Mouse (Mus musculus): Measurements from ENCODE around the gene Zmiz1.

The Zmiz1 gene

DNA sequence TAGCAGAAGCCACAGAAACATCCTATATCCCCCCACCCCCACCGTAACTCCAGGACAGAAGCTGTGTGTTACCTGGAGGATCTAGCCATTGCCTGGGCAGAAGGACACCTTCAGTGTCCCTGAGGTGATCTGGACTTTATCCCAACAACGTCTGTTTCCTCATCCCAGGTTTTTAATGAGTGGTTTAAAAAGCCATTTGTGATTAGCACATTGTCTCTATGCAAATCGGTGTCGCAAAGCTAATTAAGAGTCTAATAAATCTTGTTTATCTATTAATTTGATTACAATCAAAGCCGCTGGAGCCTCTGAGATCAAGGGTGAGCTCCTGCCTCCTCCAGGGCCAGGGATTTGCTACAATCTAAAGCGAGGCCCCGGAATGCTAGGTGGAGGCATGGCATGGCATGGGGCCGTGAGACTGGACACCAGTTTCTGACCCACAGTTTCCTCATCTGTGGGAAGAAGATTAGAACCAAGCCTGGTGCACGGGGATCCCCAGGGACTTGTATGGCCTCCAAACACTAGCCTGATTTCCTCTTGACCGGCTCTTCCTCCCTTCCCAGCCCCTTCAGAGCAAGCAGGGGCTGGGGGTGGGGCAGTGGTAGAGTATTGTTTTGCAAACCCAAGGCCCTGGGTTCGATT is 180.3 kb downstream of the Zmiz1 start:
- no peak for DNase-seq (ENCODE audit: low spot score in 2 of 2)

DNA sequence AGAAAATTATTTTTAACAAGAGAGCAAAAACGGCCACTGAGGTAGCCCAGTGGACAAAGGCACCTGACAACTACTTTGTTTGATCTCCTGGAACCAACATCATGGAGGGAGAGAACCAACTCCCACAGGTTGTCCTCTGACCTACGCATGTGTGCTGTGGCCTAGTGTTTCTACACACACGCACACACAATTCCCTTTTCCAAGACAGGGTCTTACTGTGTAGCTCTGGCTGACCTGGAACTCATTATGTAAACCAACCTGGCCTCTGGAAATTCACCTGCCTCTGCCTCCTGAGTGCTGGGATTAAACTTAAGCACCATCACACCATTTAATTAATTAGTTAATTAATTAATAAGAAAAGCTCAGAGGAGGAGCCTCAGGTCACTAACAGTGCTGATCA is 181.0 kb downstream of the Zmiz1 start:
- DNase-seq (ENCODE audit: low spot score in 2 of 2): no peak

DNA sequence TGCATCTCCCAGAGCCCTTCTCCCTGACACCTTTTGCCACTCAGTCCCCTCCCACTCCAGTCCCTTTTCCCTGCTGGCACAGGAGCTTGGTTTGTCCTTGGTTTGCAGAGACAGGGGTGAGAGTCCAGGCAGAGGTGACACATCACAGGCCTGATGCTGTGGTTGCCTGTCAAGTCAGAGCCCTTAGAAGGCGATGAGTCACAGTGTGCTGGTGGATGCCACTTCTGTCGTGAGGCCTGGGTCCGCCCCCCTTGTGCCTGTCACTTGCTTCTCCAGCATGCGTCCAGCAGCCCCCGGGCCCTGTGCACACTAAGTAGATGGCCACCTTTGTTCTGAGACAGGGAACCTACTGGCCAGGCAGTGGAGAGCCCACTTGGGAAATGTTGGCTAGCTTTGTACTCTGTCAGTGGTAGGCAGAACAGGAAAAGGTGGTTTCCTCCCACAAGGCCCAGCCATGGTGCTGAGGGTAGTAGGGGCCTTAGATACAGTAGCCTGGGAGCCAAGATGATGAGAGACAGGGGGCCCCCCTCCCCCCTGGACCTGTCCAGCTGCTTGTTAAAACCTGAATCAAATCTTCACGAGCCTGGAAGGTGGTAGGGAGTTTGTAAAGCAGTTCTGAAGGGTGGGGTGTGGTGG is 181.6 kb downstream of the Zmiz1 start:
- no peak for DNase-seq (ENCODE audit: low spot score in 2 of 2)

DNA sequence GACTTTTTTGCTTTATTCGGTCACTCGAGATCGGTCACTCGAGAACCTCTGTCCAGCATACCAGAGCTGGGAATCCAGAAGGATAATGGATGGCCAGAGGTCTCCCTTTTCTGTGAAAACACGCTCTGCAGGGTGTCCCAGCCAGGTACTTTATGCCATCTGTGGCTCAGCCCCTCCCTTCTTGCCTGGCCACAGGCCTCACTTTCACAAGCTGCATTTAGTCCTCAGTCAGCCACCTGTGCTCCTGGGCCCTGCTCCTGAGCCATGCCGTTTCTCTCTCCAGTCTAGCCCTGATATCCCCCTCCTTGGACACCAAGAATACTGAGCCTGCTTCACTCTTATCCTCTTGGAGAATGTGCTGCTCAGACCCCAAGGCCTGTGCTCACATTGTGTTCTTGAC is 182.1 kb downstream of the Zmiz1 start:
- DNase-seq (ENCODE audit: low spot score in 2 of 2): no peak

DNA sequence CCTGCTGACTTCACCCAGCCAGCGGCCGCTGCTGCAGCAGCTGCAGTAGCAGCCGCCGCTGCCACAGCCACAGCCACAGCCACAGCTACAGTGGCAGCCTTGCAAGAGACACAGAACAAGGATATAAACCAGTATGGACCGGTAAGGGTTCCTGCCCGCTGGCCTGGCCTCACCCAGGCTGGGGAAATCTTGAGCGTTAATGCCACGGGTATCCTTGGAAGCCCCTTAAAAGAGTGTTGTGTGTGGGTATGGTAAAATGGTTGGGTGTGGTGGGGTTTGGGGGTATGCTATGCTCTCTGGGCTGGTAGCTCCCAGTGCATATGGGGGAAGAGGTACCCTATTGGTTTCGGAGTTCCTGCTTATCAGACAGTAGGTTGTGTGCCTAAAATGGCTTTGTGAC is 186.7 kb downstream of the Zmiz1 start:
- no peak for DNase-seq (ENCODE audit: low spot score in 2 of 2)

DNA sequence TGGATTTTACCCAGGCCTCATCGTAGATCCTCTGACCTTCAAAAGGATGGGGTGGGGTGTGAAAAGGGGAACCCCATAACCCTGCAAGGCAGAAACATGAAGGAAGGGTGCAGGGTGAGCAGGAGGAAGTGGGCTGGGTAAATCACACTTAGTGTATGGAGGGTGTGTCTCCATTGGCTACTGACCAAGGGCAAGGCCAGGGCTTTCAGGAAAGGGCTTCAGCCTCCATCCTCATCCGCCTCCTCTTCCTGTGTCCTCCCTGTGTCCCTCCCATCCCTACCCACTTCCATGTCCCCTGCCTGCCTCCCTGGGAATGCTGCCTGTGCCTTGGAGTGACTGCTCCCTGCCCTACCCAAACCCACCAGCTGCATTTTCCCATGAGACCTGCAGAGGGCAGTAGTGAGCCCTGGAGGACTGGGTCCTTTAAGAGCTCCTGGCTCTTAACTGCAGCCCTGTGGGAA is 187.2 kb downstream of the Zmiz1 start:
- peak; percentile 45 to 54 for DNase-seq (ENCODE audit: low spot score in 2 of 2)

DNA sequence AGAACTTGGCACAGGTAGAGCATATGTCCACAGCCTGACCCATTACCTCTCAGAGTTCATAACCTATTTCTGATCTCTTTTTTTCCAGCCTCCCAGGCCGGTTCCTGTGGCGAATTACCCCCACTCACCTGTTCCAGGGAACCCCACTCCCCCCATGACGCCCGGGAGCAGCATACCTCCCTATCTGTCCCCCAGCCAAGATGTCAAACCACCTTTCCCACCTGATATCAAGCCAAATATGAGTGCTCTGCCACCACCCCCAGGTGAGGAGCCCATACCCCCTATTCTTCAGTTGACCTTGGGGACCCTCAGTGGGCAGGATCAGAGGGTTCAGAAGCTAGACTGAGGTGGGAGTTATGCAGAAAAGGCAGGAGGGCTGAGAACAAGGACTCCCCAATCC is 192.1 kb downstream of the Zmiz1 start:
- DNase-seq (ENCODE audit: low spot score in 2 of 2): no peak

DNA sequence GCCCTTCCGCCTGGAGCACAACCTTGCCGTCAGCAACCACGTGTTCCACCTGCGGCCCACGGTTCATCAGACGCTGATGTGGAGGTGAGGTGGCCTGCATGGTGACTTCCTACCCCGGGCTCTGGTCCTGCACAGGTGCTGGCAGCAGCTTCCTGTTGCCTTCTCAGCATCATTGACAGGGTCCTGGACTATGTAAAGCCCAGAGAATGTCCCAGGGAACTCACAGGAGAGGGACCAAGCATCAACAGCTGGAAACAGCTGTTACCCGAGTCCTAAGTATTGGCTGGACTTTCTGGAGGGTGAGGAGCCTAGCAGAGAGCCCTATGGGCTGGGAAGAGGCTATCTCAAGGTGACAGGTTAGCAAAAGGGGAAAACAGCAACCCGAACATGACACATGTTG is 192.9 kb downstream of the Zmiz1 start:
- DNase-seq (ENCODE audit: low spot score in 2 of 2): no peak

DNA sequence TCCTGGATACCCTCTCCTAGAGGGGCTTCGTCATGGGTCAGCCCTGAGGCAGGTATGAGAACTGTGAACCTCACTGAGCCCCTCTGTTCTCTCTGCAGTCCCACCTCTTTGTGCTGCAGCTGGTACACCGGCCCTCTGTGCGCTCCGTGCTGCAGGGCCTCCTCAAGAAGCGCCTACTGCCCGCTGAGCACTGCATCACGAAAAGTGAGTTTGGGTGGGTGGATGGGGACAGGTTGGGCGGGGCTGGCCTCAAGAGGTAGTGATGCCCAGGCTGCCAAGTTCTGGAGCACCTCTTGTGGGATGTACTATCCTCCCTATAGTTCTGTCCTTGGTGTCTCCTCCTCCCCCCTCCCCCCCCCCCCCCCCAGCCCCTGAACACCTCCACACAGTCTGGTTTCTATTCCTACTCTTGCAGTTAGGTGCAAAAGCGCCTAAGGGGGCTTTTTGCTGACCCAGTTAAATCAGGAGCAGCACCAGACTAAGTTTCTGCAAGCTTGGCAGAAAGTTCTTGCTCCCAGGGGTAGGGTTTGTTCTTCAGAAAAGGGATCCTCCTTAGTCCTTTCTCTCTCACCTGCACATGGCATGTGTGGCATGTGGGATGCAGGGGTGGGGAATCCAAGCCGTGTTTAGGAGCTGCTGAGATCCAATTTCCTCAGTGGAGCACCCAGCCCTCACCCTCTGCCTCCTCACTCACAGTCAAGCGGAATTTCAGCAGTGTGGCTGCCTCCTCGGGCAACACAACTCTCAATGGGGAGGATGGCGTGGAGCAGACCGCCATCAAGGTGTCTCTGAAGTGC is 195.6 kb downstream of the Zmiz1 start:
- DNase-seq (ENCODE audit: low spot score in 2 of 2): no peak

DNA sequence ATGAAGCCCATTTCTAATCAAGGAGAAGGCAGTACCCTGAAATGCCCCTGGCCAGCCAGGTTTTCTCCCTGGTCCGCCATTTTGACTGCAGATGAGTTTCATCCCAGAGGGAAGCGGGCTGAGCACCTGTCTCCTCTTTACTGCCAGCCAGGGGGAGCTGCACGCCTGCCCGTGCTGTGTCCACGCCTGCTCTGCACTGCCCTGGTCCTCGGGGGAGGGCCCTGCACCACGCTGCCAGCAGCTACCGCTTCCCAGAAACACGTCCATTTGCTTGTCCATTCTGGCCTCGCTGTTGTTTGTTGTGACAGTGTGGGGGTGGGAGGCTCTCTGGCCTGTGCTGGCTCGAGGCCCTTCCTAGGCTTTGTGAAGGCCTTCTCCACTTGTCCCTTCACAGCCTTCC is 201.7 kb downstream of the Zmiz1 start:
- no peak for DNase-seq (ENCODE audit: low spot score in 2 of 2)

DNA sequence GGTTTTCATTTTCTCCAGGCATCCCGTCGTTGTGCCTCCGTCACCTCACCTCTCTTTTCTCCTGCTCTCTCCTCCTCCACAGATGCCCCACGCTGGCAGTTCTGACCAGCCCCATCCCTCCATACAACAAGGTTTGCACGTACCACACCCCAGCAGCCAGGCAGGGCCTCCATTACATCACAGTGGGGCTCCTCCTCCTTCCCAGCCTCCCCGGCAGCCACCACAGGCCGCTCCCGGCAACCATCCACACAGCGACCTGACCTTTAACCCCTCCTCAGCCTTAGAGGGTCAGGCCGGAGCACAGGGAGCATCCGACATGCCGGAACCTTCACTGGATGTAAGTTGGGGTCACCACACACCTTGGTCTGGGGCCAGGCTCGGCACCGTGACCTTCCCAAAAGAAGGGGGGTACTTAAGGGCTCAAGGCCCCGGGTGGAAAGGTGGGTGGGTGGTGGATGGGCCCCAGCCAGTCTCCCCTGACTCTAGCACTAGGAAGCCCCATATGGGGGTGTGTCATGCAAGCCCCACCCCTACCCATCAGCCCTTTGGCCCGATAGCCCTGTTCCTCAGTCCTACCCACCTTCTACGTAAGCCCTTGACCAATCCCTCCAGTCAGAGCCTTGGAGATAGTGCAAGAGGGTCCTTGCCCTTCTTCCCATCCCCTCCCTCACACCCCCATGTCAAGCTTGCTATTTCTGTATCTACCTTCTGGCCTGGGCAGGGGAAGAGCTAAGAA is 202.4 kb downstream of the Zmiz1 start:
- no peak for DNase-seq (ENCODE audit: low spot score in 2 of 2)

DNA sequence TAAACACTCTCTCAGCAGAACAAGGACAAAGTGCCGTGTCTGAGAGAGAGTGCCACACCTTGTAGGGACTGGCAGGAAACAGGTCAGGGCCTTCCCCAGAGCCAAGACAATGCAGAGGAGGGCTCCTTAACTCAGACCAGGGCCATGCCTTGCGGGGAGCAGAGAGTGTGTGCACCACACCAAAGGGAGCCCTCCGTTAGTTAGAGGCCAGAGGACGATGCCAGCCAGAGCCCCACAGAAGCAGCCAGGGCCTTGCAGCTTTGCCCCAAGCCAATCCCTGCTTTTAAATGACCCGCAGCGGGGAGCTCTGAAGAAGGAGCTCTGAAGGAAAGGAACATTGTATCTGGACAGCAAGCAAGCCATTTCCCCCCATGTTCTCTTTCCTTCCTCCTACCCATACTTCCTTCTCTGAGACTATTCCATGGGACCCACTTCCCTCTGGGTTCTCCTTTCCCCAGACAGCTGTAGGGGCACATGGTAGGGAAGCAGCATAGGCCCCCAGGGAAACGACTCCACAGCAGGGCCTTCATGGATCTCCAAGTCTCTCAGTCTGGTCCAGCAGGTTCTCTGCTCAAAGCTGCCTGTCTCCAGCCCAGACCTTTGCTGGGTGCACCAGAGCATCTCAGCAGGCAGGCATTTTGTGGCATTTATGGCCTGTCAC is 204.8 kb downstream of the Zmiz1 start:
- DNase-seq (ENCODE audit: low spot score in 2 of 2): no peak

DNA sequence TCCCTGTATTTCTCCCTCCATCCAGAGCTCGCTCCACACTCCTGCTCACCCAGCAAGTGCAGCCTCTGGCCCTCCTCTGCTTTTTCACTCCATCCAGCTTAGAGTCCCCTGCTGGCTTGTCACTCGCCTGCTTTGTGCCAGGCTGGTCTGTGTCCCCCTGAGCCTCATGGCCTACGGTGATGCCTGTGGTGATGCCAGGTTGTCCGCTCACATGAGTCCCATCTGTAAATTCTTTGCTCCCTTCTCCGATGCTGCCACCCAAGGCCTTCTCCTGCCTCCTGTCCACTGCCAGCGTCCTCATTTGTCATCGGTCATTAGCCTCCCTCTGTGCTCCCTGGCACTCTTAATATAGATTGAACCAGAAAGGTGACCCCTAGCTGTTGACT is 205.3 kb downstream of the Zmiz1 start:
- no peak for DNase-seq (ENCODE audit: low spot score in 2 of 2)

DNA sequence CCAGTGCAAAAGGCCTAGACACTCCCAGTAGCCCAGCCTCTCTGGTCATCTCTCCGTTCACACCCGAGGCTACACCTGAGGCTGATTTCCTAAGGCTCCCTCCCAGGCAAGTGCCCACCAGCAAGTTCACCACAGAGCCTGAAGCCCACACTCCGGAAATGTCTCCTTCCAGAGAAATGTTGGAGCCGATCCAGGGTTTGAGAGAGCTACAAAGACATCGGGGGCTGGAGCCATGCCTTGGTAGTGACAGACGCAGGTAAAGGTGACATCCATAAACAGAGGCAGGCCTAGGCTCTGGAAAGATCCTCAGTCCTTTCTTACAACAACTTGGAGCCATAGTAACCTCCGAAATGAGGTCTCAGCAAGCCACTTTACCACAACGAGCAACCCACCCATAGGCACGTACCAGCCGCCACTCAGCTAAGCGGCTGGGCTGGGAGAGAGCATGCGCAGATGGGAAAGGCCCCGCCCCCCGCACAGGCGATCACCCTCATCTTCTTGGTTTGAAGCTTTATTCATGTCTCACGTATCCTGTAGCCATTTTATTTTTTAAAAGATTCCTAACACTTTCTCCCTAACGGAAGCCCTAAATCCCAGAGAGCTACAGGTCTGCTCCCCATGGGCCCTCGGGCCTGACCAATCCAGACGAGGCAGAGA is 206.5 kb downstream of the Zmiz1 start:
- no peak for DNase-seq (ENCODE audit: low spot score in 2 of 2)

DNA sequence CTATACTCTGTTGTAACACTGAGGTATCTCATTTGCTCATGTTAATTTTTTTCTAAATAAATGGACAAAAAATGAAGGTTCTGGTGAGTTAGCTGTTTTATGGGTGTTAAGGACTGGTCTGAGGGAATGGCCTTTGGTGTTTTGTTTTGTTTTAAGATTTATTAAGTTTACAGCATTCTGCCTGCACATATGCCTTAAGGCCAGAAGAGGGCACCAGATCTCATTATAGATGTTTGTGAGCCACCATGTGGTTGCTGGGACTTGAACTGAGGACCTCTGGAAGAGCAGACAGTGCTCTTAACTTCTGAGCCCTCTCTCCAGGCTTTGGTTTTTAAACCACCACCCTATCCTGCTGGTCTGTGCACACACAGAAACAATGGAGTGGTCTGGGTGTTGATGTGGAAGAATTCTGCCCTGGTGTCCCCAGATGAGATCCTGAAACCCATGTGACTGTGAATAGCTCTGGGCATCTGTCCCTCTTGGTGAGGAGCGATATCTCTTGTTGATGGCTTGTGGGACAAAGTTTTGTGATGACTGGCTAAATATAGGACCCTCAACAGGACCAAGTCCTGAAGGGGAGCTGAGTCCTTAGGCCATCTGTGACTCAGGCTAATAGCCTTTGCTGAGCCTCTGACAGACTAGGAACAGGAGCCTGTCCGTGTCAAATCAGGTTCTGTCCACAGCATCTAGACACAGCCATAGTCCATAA is 207.8 kb downstream of the Zmiz1 start:
- DNase-seq (ENCODE audit: low spot score in 2 of 2): no peak

DNA sequence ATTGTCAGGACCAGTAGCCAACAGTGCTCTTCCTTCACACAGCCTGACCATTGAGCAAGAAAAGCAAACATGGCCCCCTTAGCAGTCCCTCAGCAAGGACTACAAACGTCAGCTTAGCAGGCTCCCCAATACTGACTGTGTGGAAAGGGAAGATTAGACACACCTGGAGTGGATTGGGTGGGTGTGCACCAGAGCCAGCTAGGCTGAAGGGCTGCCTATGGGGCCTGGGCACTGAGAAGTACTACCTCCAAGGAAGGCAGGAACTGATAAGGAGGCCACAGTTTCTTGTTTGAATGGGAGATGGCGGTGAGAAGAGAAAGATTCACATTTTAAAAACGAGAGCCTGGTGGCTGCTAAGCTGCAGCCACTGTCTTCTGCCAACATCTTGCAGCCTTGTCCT is 208.6 kb downstream of the Zmiz1 start:
- no peak for DNase-seq (ENCODE audit: low spot score in 2 of 2)

DNA sequence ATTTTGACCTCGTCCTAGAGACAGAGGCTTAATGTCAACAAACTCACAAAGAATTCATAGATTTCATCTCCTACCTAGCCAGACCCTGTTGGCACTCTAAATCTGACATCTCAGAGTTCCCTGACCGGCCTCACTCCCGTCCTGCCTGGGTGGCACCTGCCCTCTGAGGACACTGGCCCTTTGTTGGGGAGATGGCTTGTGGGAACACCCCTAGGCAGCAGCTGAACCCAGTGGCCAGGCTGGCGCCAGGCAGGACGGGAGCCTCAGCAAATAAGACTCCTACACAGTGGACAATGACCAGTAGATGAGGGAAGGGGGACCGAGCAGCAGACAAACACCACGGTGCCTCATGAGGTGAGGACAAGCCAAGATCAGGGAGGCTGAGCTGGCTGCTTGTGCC is 220.6 kb downstream of the Zmiz1 start:
- no peak for DNase-seq (ENCODE audit: low spot score in 2 of 2)

DNA sequence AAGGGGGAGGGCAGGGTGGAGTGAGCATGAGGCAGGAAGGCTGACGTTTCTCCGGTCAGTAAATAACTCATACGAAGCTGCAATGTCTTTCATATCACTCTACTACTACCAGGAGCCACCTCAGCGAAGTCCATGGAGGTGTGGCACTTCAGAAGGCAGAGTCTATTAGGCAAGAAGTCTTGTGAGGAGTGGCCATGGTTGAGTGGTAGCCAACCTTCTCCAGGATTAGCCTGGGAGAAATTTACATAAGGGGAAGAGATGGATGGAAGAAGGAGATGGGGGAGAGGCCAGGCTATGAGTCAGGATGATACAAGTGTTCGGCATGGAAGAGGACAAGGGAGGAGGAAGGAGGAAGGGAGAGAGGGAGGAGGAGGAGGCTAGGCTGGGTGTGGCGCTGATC is 223.0 kb downstream of the Zmiz1 start:
- DNase-seq (ENCODE audit: low spot score in 2 of 2): no peak

DNA sequence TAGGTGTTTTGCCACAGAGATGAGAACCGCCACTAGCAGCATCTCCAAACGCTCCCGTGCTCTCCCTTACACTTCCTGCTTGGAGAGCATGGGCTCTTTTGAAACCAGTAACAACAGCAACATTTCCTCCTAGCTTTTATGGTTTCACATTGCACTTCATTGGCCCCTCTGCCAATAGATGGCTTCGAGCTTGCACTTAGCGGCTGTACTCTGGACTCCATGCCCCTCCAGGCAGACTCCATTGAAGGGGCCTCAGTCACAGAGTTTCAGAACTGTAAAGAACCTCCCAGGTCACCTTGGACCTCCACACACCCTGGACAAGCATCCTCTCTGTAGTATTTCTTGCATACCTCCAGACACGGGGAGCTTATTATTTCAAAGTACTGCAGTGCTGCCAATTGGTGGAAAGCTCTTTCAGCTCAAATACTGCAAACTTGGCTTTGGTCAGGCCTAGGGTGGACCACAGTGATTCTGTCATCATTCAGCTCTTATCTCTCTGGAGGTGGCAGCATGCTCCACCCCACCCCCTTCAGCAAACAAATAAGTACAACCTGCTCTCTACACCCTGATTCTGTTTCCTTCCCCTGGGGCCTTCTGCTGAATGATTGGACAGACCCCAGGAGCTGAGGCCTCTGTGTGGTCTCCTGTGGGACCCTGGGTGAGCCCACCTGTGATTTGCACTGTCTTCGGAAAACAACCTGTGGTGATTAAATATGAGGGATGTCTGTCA is 227.4 kb downstream of the Zmiz1 start:
- DNase-seq (ENCODE audit: low spot score in 2 of 2): no peak

All from urinary bladder, postnatal 36 days (tissue).